28 mouse cellular contexts compared by ENCODE assay signal in genomic region chr12:72970620-72971019, GRCm38 (mm10). TPM values are rescaled to one million over a fixed set of nuclear protein-coding genes. Genes with fewer than 3 reads are reported as not detected.
A peak's percentile ranks its signal among the peaks of the same experiment; 100 is the strongest.
DNase-seq lines count a peak whose midpoint lies in the region; ATAC-seq lines count a peak whose summit lies in the region.
"Had no signal": no experiment of that assay in that cellular context is flagged by ENCODE, and none has a peak within 500 bp of the region (broad histone marks: within the 10 kb centered on the region; RNA-seq: fewer than 3 reads in every experiment).

No protein-coding gene starts in this region.

- no peaks in the 10 kb centered on the region for H3K9me3 ChIP-seq in liver, embryonic 12.5 days (replicated peaks)
- H3K9me3 ChIP-seq: embryonic facial prominence, embryonic 13.5 days; embryonic facial prominence, embryonic 15.5 days; forebrain, embryonic 10.5 days; forebrain, embryonic 12.5 days had no signal

- 0 out of 2 replicates have a peak, but pooled peaks cover 7% of the 10 kb centered on the region for H3K27me3 ChIP-seq in liver, embryonic 12.5 days (replicated peaks)
- H3K27me3 ChIP-seq: embryonic facial prominence, embryonic 13.5 days; embryonic facial prominence, embryonic 15.5 days had no signal

- 0 out of 2 replicates have a peak, but pooled peaks have one; percentile 36 for ATAC-seq in common myeloid progenitor, adult 5-6 weeks (replicated peaks; ENCODE audit: low read depth, poor library complexity, severe bottlenecking)
- 0 out of 2 replicates have a peak, but pooled peaks have one; percentile 38 for ATAC-seq in megakaryocyte-erythroid progenitor cell, adult 5-6 weeks (replicated peaks; ENCODE audit: low FRiP score, low TSS enrichment, poor library complexity, severe bottlenecking)
- no peak for ATAC-seq in liver, embryonic 12.5 days
- ATAC-seq: activated CD4-positive, CD25-positive, alpha-beta regulatory T cell, adult 4 months; forebrain, embryonic 14.5 days; forebrain, embryonic 16.5 days; Patski had no signal

- no peaks in the 10 kb centered on the region; the same call in 1 of the 2 replicates for H3K4me1 ChIP-seq in liver, embryonic 12.5 days
- H3K4me1 ChIP-seq: embryonic facial prominence, embryonic 15.5 days; forebrain, embryonic 10.5 days; forebrain, embryonic 12.5 days had no signal

- H3K36me3 ChIP-seq in liver, embryonic 12.5 days = no peaks in the 10 kb centered on the region
- H3K36me3 ChIP-seq: embryonic facial prominence, embryonic 13.5 days; embryonic facial prominence, embryonic 15.5 days; forebrain, embryonic 10.5 days; forebrain, embryonic 12.5 days had no signal

- no peak overlapping the region for H3K4me3 ChIP-seq in liver, embryonic 12.5 days
- H3K4me3 ChIP-seq: embryonic facial prominence, embryonic 13.5 days; embryonic facial prominence, embryonic 15.5 days; erythroblast, embryonic 14.5 days; forebrain, embryonic 10.5 days; forebrain, embryonic 12.5 days had no signal

- H3K9ac ChIP-seq in liver, embryonic 12.5 days = no peak overlapping the region
- H3K9ac ChIP-seq: embryonic facial prominence, embryonic 13.5 days; embryonic facial prominence, embryonic 15.5 days; forebrain, embryonic 12.5 days had no signal

- H3K27ac ChIP-seq in liver, embryonic 12.5 days = no peak overlapping the region
- H3K27ac ChIP-seq: embryonic facial prominence, embryonic 13.5 days; embryonic facial prominence, embryonic 15.5 days; forebrain, embryonic 10.5 days; forebrain, embryonic 12.5 days had no signal

- no peak overlapping the region for H3K4me2 ChIP-seq in liver, embryonic 12.5 days
- H3K4me2 ChIP-seq: embryonic facial prominence, embryonic 13.5 days; embryonic facial prominence, embryonic 15.5 days; forebrain, embryonic 12.5 days had no signal

- peak; percentile 51 for DNase-seq in retina, postnatal 1 day
- DNase-seq in retina, embryonic 14.5 days (ENCODE audit: low spot score) = no peak
- DNase-seq in kidney, postnatal 25 days = no peak
- DNase-seq: adrenal gland, adult 8-10 months; adrenal gland, postnatal 14 days; adrenal gland, postnatal 36 days; cerebellum, adult 11-12 months; cerebellum, adult 2 months; cerebellum, adult 9-10 months; cerebellum, postnatal 10 days; cerebellum, postnatal 25 days; embryo, embryonic 11 days had no signal

- WGBS in liver, embryonic 12.5 days (ENCODE audit: insufficient replicate concordance) = 48% methylated on average over 14 of the region's 14 CpGs

RNA-seq across cellular contexts. Expression of gene 4930447C04Rik, which starts 30.0 kb away (rescaled TPM):
- total RNA-seq in common myeloid progenitor, adult 5-6 weeks (2017) = 8.9 and 12.4 TPM in 2 replicates
- 5.8 TPM in 1 of 2 replicates, not detected in the other for total RNA-seq in megakaryocyte-erythroid progenitor cell, adult 5-6 weeks (2014; fragmentation: Nextera tagmentation)
- 0.89 and 17.8 TPM in 2 replicates for total RNA-seq in megakaryocyte-erythroid progenitor cell, adult 5-6 weeks (2017)
- 1.4 and 2.0 TPM in 2 replicates for polyA plus RNA-seq in liver, embryonic 12.5 days (2016; fragmentation: Nextera tagmentation; extraction: Ambion mirVana)
- total RNA-seq: MEL had no signal
- polyA plus RNA-seq: C2C12; erythroblast, embryonic 14.5 days; Patski had no signal

RNA-seq across cellular contexts. Expression of gene Six6, which starts 30.9 kb away (rescaled TPM):
- not detected in 2 replicates for total RNA-seq in common myeloid progenitor, adult 5-6 weeks (2017)
- total RNA-seq in megakaryocyte-erythroid progenitor cell, adult 5-6 weeks (2014; fragmentation: Nextera tagmentation) = not detected in 2 replicates
- total RNA-seq in megakaryocyte-erythroid progenitor cell, adult 5-6 weeks (2017) = not detected in 2 replicates
- polyA plus RNA-seq in liver, embryonic 12.5 days (2016; fragmentation: Nextera tagmentation; extraction: Ambion mirVana) = not detected in 2 replicates
- total RNA-seq: adrenal gland, adult 18-20 months; adrenal gland, adult 8-10 months; adrenal gland, postnatal 14 days; adrenal gland, postnatal 36 days; ES-E14; MEL had no signal
- polyA plus RNA-seq: C2C12; cerebellum, adult 2 months; embryonic facial prominence, embryonic 13.5 days; erythroblast, embryonic 14.5 days; Patski had no signal
